Mouse (Mus musculus) hindbrain, embryonic 10.5 days (tissue): ENCODE data around the gene Osbpl3. TPM values are rescaled to one million over a fixed set of nuclear protein-coding genes. Genes with fewer than 3 reads are reported as not detected.

ENCODE experiments used
- DNase-seq: peaks from one replicate; pipeline ENCODE4 v3.0.0-alpha.2; 2017; ENCODE audit warnings: low spot score
- H3K27ac ChIP-seq: fragments of 300-500 bp; sonication (generic); 2 replicates; pipeline ENCODE4 v1.5.1; 2016; ENCODE audit warnings: mild to moderate bottlenecking, moderate library complexity
- H3K27me3 ChIP-seq: fragments of 300-500 bp; sonication (generic); 2 replicates; pipeline ENCODE4 v1.6.1; 2016; ENCODE audit warnings: mild to moderate bottlenecking; ENCODE audit not compliant: poor library complexity, insufficient read depth, severe bottlenecking
- H3K36me3 ChIP-seq: fragments of 300-500 bp; sonication (generic); 2 replicates; pipeline ENCODE4 v1.6.1; 2016; ENCODE audit warnings: mild to moderate bottlenecking, moderate library complexity
- H3K4me1 ChIP-seq: fragments of 300-500 bp; sonication (generic); replicated peaks from 2 replicates; pipeline ENCODE4 v1.6.1; 2016; ENCODE audit warnings: mild to moderate bottlenecking
- H3K4me3 ChIP-seq: fragments of 300-500 bp; sonication (generic); 2 replicates; pipeline ENCODE4 v1.5.1; 2016; ENCODE audit warnings: mild to moderate bottlenecking, moderate library complexity
- H3K9me3 ChIP-seq: fragments of 300-500 bp; sonication (generic); 2 replicates; pipeline ENCODE4 v1.6.1; 2016; ENCODE audit warnings: mild to moderate bottlenecking, moderate library complexity
- WGBS: fragments of 180-500 bp; shearing (Covaris S2); methylation state at CpG from one replicate; pipeline ENCODE4 v1.1.7; 2016; 5-methylcytosine and 5-hydroxymethylcytosine counted together
- polyA plus RNA-seq: library from polyadenylated mRNA; unstranded; fragments of >200 nt; fragmentation: Nextera tagmentation; extraction: Ambion mirVana; gene quantifications from 2 replicates; pipeline ENCODE4 v1.2.1, GENCODE M21; 2016

The Osbpl3 gene
- polyA plus RNA-seq, 1 experiment from 2014 or later: 6.2 TPM

DNA sequence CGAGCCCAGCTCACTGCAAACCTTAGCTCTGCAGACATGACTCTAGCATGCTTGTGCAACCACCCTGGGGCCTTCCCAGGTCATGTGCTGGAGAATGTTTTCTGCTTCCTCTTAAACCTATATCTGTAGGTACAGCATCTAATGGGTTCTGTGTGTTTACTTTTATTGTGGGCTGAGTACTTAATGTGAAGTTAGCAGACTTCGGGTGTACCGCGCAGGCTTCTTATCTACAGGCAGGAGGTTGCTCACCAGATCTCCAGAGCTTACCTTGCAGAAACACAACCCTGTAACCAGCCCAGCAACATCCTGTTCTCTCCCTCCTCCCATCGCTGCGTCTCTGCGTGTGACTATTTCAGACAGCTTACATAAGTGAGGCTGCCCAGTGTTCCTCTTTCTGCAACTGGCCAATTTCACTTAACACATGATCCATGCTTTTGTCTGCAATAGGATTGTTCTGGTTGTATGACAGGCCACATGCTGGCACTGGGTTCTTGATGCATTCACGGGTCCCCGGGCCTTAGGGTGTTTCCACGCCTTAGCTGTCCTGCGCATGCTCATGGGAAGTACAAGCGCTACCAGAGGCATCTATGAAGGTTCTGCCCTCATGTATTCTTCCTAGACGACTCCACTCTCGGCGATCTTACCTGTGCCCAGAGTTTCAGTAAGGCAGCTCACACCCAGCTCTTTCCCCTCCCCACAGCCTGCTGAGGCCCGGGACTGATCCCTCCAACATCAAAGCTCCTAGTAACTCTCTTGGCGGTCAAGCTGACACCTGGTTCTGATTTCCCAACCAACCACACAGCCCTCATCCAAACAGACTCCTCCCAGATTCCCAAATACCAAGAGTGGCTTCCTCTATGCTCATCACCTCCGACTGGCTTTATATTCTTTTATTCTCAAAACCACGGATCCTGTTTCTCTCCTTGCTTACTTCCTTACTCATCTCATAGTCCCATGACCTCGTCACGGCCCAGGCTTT is 78.0 kb downstream of the Osbpl3 start:
- H3K4me1 ChIP-seq: peaks cover 18% of the 10 kb centered on the region
- no peaks in the 10 kb centered on the region for H3K27me3 ChIP-seq
- no peak overlapping the region; the same call in 1 of the 2 replicates for H3K27ac ChIP-seq
- WGBS: 82% methylated on average over 21 of the region's 21 CpGs
- no peak for DNase-seq
- H3K36me3 ChIP-seq: no peaks in the 10 kb centered on the region
- no peaks in the 10 kb centered on the region for H3K9me3 ChIP-seq
- H3K4me3 ChIP-seq: no peak overlapping the region

DNA sequence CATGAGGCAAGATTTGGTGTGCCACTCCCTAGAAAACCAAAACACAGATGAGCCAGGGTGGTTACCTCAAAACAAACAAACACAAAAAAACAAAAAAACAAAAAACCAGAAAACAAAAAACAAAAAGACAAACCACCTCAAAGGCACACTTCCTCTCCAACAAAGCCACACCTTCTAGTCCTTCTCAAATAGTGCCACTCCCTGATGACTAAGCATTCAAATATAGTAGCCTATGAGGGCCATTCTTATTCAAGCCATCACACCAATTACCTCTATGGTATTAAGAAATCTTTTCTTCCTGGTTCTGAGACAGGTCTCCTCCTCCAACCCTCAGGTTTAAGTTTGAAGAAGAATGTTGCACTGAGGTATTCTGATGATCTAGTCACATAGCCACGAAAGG is 79.3 kb downstream of the Osbpl3 start:
- DNase-seq: no peak
- Histone ChIP-seq H3K27ac (no peak overlapping the region), H3K36me3 (no peaks in the 10 kb centered on the region), H3K4me3 (no peak overlapping the region), H3K9me3 (no peaks in the 10 kb centered on the region), H3K4me1 (peaks cover 11% of the 10 kb centered on the region), H3K27me3 (no peaks in the 10 kb centered on the region)
- WGBS: 96% methylated on average over 1 of the region's 1 CpGs

DNA sequence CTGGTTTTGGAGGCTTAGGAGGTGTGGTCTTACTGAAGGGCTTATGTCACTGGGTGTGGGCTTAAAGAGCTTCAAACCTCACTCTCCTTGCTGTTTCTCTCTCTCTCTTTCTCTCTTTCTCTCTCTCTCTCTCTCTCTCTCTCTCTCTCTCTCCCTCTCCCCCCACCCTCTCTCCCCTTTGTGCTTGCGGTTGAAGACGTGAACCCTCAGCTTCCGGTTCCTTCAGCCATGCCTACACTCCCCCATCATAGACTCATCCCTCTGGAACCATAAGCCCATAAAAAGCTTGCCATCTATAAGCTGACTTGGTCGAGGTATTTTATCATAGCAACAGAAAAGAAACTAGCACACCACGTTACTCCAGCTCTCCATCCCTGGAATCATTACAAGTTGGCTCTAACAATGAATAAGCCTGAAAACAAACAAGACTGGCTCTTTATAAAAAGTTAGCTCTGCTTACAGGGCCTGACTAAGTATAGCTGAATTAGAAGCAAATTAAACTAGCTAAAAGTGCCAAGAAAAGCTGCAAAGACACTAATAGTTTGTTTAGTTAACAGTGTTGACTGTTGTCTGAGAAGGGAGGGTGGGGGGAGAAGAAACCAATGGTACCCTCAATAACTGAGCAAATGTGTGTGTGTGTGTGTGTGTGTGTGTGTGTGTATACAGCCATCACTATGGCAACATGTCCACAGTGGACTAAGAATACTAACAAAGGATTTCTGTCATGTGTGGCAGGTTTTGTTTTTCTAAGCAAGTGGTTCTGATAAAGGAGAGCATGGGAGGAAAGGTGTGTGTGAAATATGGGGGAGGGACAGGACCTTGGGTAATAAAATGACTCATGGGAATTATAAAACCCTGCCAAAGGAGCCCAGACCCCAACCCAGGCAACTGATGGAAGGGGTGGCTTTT is 83.2 kb downstream of the Osbpl3 start:
- Histone ChIP-seq H3K4me3 (no peak overlapping the region), H3K9me3 (no peaks in the 10 kb centered on the region), H3K36me3 (peaks cover 6% of the 10 kb centered on the region; the same call in 1 of the 2 replicates), H3K27ac (no peak overlapping the region), H3K27me3 (no peaks in the 10 kb centered on the region), H3K4me1 (peaks cover 10% of the 10 kb centered on the region; the same call in 1 of the 2 replicates)
- DNase-seq: peak; percentile 14
- 84% methylated on average over 5 of the region's 5 CpGs for WGBS

DNA sequence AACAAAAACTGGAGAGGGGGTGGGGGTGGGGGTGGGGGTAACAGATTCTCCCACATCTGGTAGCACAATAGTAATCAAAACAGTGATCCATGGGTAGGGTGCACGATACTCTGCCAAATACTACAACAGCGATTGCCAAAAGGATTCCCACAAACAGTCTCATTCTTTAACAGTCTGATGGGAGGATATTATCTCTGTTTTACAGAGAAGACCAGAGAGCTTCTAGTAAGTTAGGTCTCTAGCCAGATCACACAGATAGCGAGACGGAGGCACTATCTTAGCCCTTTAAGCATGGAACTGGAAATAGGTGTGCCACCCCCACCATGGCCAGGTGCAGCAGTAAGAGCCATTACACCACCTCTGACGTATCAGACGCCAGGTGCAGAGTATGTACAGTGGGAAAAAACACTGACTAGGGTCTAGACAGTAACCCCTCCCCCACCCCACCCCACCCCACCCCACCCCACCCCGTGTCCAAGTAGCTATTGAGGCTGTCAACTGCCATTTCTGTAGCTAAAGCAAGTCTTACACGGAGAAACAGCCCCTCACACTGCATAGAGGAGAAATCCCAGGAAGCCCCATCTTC is 84.4 kb downstream of the Osbpl3 start:
- Histone ChIP-seq H3K4me3 (no peak overlapping the region), H3K36me3 (peaks cover 6% of the 10 kb centered on the region; the same call in 1 of the 2 replicates), H3K9me3 (no peaks in the 10 kb centered on the region), H3K27ac (no peak overlapping the region), H3K27me3 (no peaks in the 10 kb centered on the region), H3K4me1 (peaks cover 10% of the 10 kb centered on the region; the same call in 1 of the 2 replicates)
- DNase-seq: no peak
- 92% methylated on average over 8 of the region's 8 CpGs for WGBS

DNA sequence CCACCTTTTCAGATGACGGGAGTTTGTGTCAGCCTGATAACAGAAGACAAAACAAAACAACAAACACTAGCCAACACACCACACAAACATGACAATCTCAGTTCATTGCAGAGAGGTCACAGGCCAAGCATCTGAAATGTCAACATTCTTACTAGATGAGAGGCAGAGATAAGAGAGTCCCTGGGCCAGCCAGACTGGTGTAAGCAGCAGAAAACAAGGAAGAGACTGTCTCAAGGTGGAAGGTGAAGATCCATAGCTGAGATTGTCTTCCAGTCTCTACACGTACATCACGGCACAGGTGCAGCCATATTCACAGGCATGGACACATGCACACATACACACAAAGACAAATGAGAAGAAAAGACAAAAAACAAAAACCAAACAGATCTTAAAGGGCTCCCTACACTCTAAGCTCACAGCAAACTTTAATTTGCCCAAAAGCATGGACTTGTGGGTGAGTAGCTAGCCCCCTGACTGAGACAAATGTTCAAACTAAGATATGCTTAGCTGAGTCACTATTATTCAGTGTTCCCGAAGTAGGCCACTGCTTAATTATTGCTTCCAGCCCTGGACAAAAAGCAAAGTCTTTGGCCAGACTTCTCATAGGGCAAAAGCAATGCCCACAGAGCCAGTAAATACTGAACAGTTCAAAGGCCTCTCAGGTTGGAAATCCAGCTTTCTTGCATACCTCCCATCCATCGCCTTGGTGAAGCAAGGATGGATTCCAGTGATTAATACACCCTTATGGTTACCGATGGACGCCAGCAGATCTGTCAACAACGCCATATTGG is 87.3 kb downstream of the Osbpl3 start:
- Histone ChIP-seq H3K4me1 (peaks cover 10% of the 10 kb centered on the region; the same call in 1 of the 2 replicates), H3K9me3 (no peaks in the 10 kb centered on the region), H3K27me3 (no peaks in the 10 kb centered on the region), H3K4me3 (no peak overlapping the region), H3K36me3 (peaks cover 6% of the 10 kb centered on the region; the same call in 1 of the 2 replicates), H3K27ac (no peak overlapping the region)
- DNase-seq: no peak
- WGBS: 91% methylated on average over 8 of the region's 8 CpGs

DNA sequence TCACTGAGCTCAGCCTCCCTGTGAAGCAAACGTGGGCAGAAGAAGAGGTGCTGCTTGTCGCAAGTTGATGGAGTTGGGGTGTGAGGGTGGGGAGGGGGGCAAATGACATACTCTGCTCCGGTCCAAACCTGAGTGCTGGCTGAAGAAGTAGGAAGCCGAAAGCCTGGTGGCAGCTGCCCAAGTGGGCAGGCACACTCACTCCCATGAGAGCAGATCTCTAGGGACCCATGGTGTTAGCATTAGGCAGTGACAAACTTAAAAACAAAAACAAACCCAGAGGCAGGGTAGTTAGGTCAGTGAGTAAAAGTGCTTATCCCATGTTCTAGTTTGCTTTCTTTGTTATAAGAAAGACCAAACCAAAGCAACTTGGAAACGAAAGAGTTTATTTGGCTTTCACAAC is 88.2 kb downstream of the Osbpl3 start:
- H3K9me3 ChIP-seq: no peaks in the 10 kb centered on the region
- no peak overlapping the region for H3K4me3 ChIP-seq
- DNase-seq: no peak
- no peaks in the 10 kb centered on the region for H3K27me3 ChIP-seq
- peaks cover 1% of the 10 kb centered on the region; the same call in 1 of the 2 replicates for H3K4me1 ChIP-seq
- H3K27ac ChIP-seq: no peak overlapping the region
- H3K36me3 ChIP-seq: peaks cover 6% of the 10 kb centered on the region; the same call in 1 of the 2 replicates
- 86% methylated on average over 5 of the region's 5 CpGs for WGBS

DNA sequence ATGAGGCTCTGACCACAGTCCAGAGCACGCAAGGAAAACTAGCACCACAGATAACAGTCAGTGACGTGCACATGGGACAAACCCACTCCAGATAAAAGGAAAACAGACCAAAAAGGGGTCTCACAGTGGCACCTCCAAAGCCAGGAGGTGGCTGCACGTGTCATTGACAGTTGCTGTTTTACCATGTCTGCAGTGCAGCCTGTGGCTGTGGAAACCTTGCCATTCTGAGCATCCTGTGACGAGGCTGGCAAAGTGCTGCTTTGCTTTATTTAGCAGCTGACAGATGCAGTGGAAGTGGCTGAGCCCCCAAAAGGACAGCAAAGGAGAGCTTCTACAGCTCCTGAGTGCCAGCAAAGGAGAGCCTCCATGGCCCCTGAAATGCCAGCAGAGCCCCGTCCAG is 89.3 kb downstream of the Osbpl3 start:
- H3K9me3 ChIP-seq: no peaks in the 10 kb centered on the region
- H3K27ac ChIP-seq: no peak overlapping the region
- 85% methylated on average over 5 of the region's 5 CpGs for WGBS
- no peaks in the 10 kb centered on the region for H3K27me3 ChIP-seq
- no peaks in the 10 kb centered on the region for H3K4me1 ChIP-seq
- no peak overlapping the region for H3K4me3 ChIP-seq
- DNase-seq: no peak
- H3K36me3 ChIP-seq: peaks cover 6% of the 10 kb centered on the region; the same call in 1 of the 2 replicates

DNA sequence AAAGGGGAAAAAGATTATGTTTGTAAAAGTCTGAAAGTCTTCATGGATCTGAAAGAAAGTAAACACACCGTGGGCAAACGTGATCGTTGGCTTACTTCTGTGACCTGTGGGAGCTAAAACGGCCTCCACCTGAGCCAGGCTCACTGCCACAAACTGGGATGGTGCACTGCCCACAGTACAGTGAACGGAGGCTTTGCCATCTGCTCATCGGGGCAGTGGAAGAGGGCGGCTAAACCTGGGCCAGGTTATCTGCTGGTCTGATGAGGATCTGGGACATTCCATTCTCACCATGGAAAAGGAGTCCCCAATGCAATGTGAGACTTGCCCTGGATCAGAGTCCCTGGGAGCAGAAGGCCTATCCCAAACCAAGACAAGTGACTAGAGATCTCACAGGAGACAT is 89.7 kb downstream of the Osbpl3 start:
- Histone ChIP-seq H3K4me1 (no peaks in the 10 kb centered on the region), H3K27me3 (no peaks in the 10 kb centered on the region), H3K9me3 (no peaks in the 10 kb centered on the region), H3K4me3 (no peak overlapping the region), H3K36me3 (peaks cover 6% of the 10 kb centered on the region; the same call in 1 of the 2 replicates), H3K27ac (no peak overlapping the region)
- DNase-seq: no peak
- WGBS: 92% methylated on average over 7 of the region's 7 CpGs

DNA sequence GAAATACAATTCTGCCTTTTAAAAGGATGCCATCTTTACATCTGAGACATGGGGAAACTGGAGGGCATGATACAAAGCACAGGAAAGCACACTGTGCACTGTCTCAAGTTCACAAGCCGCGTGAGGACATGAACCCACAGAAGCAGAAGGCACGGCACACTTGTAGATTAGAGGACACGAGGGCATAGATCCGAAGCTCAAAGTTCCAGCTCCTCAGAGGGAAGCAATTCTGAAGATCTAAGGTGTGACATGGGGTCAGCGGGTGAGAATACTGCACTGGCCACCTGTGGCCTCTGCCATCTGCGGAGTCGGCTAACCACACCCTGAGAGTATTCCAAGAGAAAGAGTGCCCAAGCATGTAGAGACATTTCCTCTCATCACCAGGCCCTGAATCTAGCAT is 91.6 kb downstream of the Osbpl3 start:
- Histone ChIP-seq H3K4me3 (no peak overlapping the region), H3K27ac (no peak overlapping the region), H3K4me1 (no peaks in the 10 kb centered on the region), H3K27me3 (no peaks in the 10 kb centered on the region), H3K9me3 (no peaks in the 10 kb centered on the region), H3K36me3 (peaks cover 6% of the 10 kb centered on the region; the same call in 1 of the 2 replicates)
- WGBS: 92% methylated on average over 8 of the region's 8 CpGs
- no peak for DNase-seq

DNA sequence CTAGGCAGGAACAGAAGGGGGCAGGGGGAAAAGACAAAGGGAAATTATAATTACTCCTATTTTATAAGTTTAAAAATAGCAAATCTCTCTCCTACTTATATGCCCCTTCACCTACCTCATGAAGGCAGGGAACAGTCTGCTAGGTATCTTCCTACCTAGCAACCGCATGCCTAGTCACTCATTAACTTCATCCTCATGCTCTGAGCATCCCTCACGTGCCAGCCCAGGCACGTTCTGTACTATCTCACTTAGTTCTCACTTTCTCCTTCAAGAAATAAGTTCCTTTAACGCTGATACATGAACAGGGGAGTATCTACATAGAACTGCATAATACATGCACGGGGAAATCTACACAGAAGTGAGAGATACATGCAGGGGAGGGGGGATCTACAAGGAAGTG is 92.6 kb downstream of the Osbpl3 start:
- DNase-seq: no peak
- Histone ChIP-seq H3K9me3 (no peaks in the 10 kb centered on the region), H3K4me1 (peaks cover 4% of the 10 kb centered on the region; the same call in 1 of the 2 replicates), H3K27ac (no peak overlapping the region), H3K4me3 (no peak overlapping the region), H3K27me3 (no peaks in the 10 kb centered on the region), H3K36me3 (0 out of 2 replicates have a peak, but pooled peaks cover 4% of the 10 kb centered on the region)
- 86% methylated on average over 5 of the region's 5 CpGs for WGBS

DNA sequence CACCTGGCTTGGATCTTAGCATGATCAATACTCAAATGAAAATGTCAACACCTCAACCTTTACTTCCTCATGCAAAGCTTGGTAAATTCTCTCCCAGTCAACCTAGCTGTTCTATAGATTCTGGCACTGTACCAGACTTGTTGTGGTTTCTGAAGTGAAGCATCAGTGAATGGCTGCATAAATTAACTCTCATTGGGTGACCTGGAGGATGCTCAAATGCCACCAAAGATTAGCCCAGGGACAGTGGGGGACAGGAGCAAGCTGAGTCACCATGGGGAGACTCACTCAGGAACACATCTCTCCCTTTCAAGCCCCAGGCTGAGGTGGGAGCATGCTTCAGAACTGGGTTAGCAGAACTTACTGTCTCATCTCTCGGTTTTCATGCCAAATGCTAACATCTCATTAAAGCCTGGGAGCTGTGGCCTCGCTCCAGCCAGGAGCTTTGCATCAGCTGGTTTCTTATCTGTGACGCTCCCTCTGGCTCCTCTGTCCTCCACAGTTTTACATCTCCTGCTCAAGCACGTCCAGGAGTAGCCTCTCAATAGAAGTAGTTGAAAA is 93.2 kb downstream of the Osbpl3 start:
- WGBS: 81% methylated on average over 4 of the region's 4 CpGs
- DNase-seq: no peak
- no peak overlapping the region for H3K4me3 ChIP-seq
- no peaks in the 10 kb centered on the region for H3K27me3 ChIP-seq
- no peaks in the 10 kb centered on the region for H3K9me3 ChIP-seq
- no peaks in the 10 kb centered on the region for H3K36me3 ChIP-seq
- no peak overlapping the region for H3K27ac ChIP-seq
- H3K4me1 ChIP-seq: peaks cover 8% of the 10 kb centered on the region; the same call in 1 of the 2 replicates
